Mouse (Mus musculus): ENCODE measurements around the gene Tubgcp4. TPM values are rescaled to one million over a fixed set of nuclear protein-coding genes. Genes with fewer than 3 reads are reported as not detected.

Gene Tubgcp4
- polyA plus RNA-seq, 1 experiment from 2014 or later, result 73.8 TPM

- no peak for ATAC-seq
- H3K36me3 ChIP-seq (ENCODE audit: control insufficient read depth, insufficient read depth), result peaks cover 3% of the 10 kb centered on the region; the same call in 1 of the 2 replicates
- peak overlapping the region; percentile 73 for H3K4me2 ChIP-seq (ENCODE audit: low read length)
- H3K4me3 ChIP-seq (replicated peaks; ENCODE audit: low read length), result peak overlapping the region; percentile 83
- H3K9ac ChIP-seq (replicated peaks; ENCODE audit: low read depth, low read length), result peak overlapping the region; percentile 90
- H3K27ac ChIP-seq (ENCODE audit: low read length), result peak overlapping the region; percentile 99
- 62% methylated on average over 16 of the region's 16 CpGs for WGBS
- peaks cover 29% of the 10 kb centered on the region for H3K4me1 ChIP-seq (replicated peaks; ENCODE audit: control insufficient read depth, insufficient read depth, low read length)
- no peaks in the 10 kb centered on the region for H3K9me3 ChIP-seq (ENCODE audit: control insufficient read depth, low read length)
- no peaks in the 10 kb centered on the region for H3K27me3 ChIP-seq (replicated peaks; ENCODE audit: control insufficient read depth, insufficient read depth, low read length)
Measured at GRCm38 (mm10) chr2:121141216-121142035, 29.0 kb upstream of the Tubgcp4 start.

DNA sequence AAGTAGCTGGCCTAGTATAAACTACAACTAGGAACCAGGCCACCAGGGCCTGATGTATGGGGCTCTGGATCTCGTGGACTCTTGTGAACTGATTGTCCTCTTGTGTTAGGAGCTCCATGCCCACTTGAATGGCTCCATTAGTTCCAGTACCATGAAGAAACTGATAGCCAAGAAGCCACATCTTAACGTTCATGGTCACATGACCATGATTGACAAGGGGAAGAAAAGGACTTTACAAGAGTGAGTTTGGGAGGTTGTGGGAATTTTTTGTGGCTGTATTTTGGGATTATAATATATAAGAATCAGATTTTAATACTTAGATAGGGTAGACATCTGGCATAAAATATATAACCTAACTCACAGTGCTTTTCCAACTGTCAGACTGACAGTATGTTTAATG is 28.0 kb upstream of the Tubgcp4 start:
- Histone ChIP-seq H3K27ac (ENCODE audit: low read length) (no peak overlapping the region), H3K4me1 (replicated peaks; ENCODE audit: control insufficient read depth, insufficient read depth, low read length) (peaks cover 28% of the 10 kb centered on the region), H3K36me3 (ENCODE audit: control insufficient read depth, insufficient read depth) (peaks cover 7% of the 10 kb centered on the region), H3K27me3 (replicated peaks; ENCODE audit: control insufficient read depth, insufficient read depth, low read length) (no peaks in the 10 kb centered on the region), H3K4me3 (replicated peaks; ENCODE audit: low read length) (no peak overlapping the region), H3K4me2 (ENCODE audit: low read length) (no peak overlapping the region), H3K9me3 (ENCODE audit: control insufficient read depth, low read length) (no peaks in the 10 kb centered on the region), H3K9ac (replicated peaks; ENCODE audit: low read depth, low read length) (no peak overlapping the region)
- whole genome bisulfite sequencing, result 53% methylated on average over 2 of the region's 2 CpGs
- ATAC-seq, result no peak

- H3K27ac ChIP-seq (ENCODE audit: low read length), result no peak overlapping the region
- H3K36me3 ChIP-seq (ENCODE audit: control insufficient read depth, insufficient read depth), result peaks cover 13% of the 10 kb centered on the region
- no peak for ATAC-seq
- H3K9ac ChIP-seq (replicated peaks; ENCODE audit: low read depth, low read length), result no peak overlapping the region
- no peak overlapping the region for H3K4me3 ChIP-seq (replicated peaks; ENCODE audit: low read length)
- H3K9me3 ChIP-seq (ENCODE audit: control insufficient read depth, low read length), result no peaks in the 10 kb centered on the region
- no peaks in the 10 kb centered on the region for H3K4me1 ChIP-seq (replicated peaks; ENCODE audit: control insufficient read depth, insufficient read depth, low read length)
- no peak overlapping the region for H3K4me2 ChIP-seq (ENCODE audit: low read length)
- H3K27me3 ChIP-seq (replicated peaks; ENCODE audit: control insufficient read depth, insufficient read depth, low read length), result no peaks in the 10 kb centered on the region
- 87% methylated on average over 5 of the region's 5 CpGs for WGBS
Measured at GRCm38 (mm10) chr2:121149679-121150078, 20.8 kb upstream of the Tubgcp4 start.

- no peak overlapping the region for H3K9ac ChIP-seq (replicated peaks; ENCODE audit: low read depth, low read length)
Measured at GRCm38 (mm10) chr2:121153100-121153499, 17.4 kb upstream of the Tubgcp4 start.

DNA sequence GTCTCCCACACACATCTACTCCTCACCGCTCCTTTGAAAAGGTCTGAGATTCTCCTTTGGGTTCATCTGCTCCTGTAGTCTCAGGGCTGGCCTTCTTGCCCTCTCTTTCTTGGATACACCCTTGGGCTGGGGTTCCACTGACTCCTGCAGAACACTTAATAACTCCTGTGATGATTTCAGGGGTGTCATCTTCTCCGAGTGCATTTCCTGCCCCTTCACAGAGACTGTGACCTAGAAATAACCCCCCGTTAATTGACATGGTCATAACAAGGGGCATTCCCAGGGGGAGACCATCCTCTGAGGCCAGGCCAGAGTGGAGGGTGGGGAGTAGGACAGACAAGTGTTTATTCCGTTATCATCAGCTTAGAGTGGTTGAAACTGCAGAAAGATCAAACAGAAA is 1.3 kb upstream of the Tubgcp4 start:
- no peak for ATAC-seq
- Histone ChIP-seq H3K4me2 (ENCODE audit: low read length) (peak overlapping the region; percentile 94), H3K27ac (ENCODE audit: low read length) (no peak overlapping the region), H3K4me1 (replicated peaks; ENCODE audit: control insufficient read depth, insufficient read depth, low read length) (peaks cover 19% of the 10 kb centered on the region), H3K9me3 (ENCODE audit: control insufficient read depth, low read length) (no peaks in the 10 kb centered on the region), H3K36me3 (ENCODE audit: control insufficient read depth, insufficient read depth) (peaks cover 6% of the 10 kb centered on the region; the same call in 1 of the 2 replicates), H3K9ac (replicated peaks; ENCODE audit: low read depth, low read length) (peak overlapping the region; percentile 86), H3K27me3 (replicated peaks; ENCODE audit: control insufficient read depth, insufficient read depth, low read length) (no peaks in the 10 kb centered on the region), H3K4me3 (replicated peaks; ENCODE audit: low read length) (peak overlapping the region; percentile 85)
- 66% methylated on average over 4 of the region's 4 CpGs for WGBS

More at GRCm38 (mm10) chr2:121153100-121153499, 17.4 kb upstream of the Tubgcp4 start:
- H3K27ac ChIP-seq (ENCODE audit: low read length), result no peak overlapping the region
- H3K9me3 ChIP-seq (ENCODE audit: control insufficient read depth, low read length), result no peaks in the 10 kb centered on the region
- H3K4me2 ChIP-seq (ENCODE audit: low read length), result no peak overlapping the region
- peaks cover 16% of the 10 kb centered on the region for H3K36me3 ChIP-seq (ENCODE audit: control insufficient read depth, insufficient read depth)
- ATAC-seq, result no peak
- H3K4me3 ChIP-seq (replicated peaks; ENCODE audit: low read length), result no peak overlapping the region
- WGBS, result 88% methylated on average over 3 of the region's 3 CpGs
- no peaks in the 10 kb centered on the region for H3K4me1 ChIP-seq (replicated peaks; ENCODE audit: control insufficient read depth, insufficient read depth, low read length)
- no peaks in the 10 kb centered on the region for H3K27me3 ChIP-seq (replicated peaks; ENCODE audit: control insufficient read depth, insufficient read depth, low read length)

DNA sequence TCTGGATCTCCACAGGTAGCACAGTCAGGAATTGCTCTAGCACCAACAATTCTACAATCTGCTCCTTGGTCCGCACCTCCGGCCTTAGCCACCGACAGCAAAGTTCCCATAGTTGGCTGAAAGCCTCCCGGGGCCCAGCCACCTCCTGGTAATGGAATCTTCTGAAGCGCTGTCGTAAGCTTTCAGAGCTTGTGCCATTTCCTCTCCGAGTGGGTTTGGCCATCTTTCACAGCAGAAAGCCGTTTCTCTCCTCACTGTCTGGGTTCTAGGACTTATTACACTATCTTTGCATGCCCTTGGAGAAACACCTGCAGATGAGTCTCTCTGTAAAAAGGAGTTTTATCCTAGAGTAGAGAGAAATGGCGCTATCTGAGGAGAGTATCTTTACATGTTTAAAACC is 552 bp upstream of the Tubgcp4 start:
- Histone ChIP-seq H3K4me3 (replicated peaks; ENCODE audit: low read length) (peak overlapping the region; percentile 85), H3K27ac (ENCODE audit: low read length) (no peak overlapping the region), H3K27me3 (replicated peaks; ENCODE audit: control insufficient read depth, insufficient read depth, low read length) (no peaks in the 10 kb centered on the region), H3K9ac (replicated peaks; ENCODE audit: low read depth, low read length) (peak overlapping the region; percentile 86), H3K4me2 (ENCODE audit: low read length) (peak overlapping the region; percentile 94), H3K4me1 (replicated peaks; ENCODE audit: control insufficient read depth, insufficient read depth, low read length) (peaks cover 19% of the 10 kb centered on the region), H3K36me3 (ENCODE audit: control insufficient read depth, insufficient read depth) (peaks cover 6% of the 10 kb centered on the region; the same call in 1 of the 2 replicates), H3K9me3 (ENCODE audit: control insufficient read depth, low read length) (no peaks in the 10 kb centered on the region)
- ATAC-seq, result no peak
- 4% methylated on average over 9 of the region's 9 CpGs for WGBS

GRCm38 (mm10) chr2:121170980-121171742 is 707 bp downstream of the Tubgcp4 start, which contains the start of gene Zscan29:
TSS of gene Zscan29 (minus strand) at chr2:121171125.
- peak; percentile 98 for ATAC-seq
- H3K27me3 ChIP-seq (replicated peaks; ENCODE audit: control insufficient read depth, insufficient read depth, low read length), result no peaks in the 10 kb centered on the region
- H3K27ac ChIP-seq (ENCODE audit: low read length), result peak within 1 kb of the TSS; percentile 71
- peaks cover 4% of the 10 kb centered on the region; the same call in 1 of the 2 replicates for H3K36me3 ChIP-seq (ENCODE audit: control insufficient read depth, insufficient read depth)
- 0% methylated on average over 63 of the region's 66 CpGs for WGBS
- H3K4me2 ChIP-seq (ENCODE audit: low read length), result peak within 1 kb of the TSS; percentile 94
- H3K4me3 ChIP-seq (replicated peaks; ENCODE audit: low read length), result peak within 1 kb of the TSS; percentile 85
- H3K9ac ChIP-seq (replicated peaks; ENCODE audit: low read depth, low read length), result peak within 1 kb of the TSS; percentile 86
- no peaks in the 10 kb centered on the region for H3K9me3 ChIP-seq (ENCODE audit: control insufficient read depth, low read length)
- H3K4me1 ChIP-seq (replicated peaks; ENCODE audit: control insufficient read depth, insufficient read depth, low read length), result peaks cover 19% of the 10 kb centered on the region

DNA sequence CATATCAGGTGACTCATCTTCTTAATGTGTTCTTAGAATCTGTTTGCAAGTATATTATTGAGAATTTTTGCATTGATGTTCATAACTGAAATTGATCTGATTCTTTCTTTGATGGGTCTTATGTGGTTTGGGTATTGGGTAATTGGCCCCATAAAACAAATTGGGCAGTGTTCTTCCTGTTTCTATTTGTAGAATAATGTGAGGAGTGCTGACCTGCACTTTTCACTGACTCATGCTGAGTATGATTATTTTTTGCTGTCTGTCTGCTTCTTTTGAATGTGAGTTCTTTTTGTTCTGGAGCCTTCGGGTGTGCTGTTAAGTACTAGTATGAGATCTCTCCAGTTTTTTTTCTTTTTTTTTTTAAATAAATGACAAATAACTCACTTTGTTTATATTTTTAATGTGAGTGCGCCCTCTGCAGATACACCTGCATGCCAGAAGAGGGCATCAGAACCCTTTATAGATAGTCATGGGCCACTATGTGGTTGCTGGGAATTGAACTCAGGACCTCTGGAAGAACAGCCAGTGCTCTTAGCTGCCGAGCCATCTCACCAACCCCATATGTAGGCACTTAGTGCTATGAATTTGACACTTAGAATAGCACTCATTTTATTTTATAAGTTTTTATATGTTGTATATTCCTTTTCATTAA is 8.5 kb downstream of the Tubgcp4 start:
- Histone ChIP-seq H3K27ac (ENCODE audit: low read length) (no peak overlapping the region), H3K9me3 (ENCODE audit: control insufficient read depth, low read length) (no peaks in the 10 kb centered on the region), H3K36me3 (ENCODE audit: control insufficient read depth, insufficient read depth) (peaks cover 23% of the 10 kb centered on the region), H3K9ac (replicated peaks; ENCODE audit: low read depth, low read length) (no peak overlapping the region), H3K27me3 (replicated peaks; ENCODE audit: control insufficient read depth, insufficient read depth, low read length) (no peaks in the 10 kb centered on the region), H3K4me1 (replicated peaks; ENCODE audit: control insufficient read depth, insufficient read depth, low read length) (no peaks in the 10 kb centered on the region), H3K4me3 (replicated peaks; ENCODE audit: low read length) (no peak overlapping the region), H3K4me2 (ENCODE audit: low read length) (no peak overlapping the region)
- 96% methylated on average over 3 of the region's 3 CpGs for WGBS
- ATAC-seq, result no peak

DNA sequence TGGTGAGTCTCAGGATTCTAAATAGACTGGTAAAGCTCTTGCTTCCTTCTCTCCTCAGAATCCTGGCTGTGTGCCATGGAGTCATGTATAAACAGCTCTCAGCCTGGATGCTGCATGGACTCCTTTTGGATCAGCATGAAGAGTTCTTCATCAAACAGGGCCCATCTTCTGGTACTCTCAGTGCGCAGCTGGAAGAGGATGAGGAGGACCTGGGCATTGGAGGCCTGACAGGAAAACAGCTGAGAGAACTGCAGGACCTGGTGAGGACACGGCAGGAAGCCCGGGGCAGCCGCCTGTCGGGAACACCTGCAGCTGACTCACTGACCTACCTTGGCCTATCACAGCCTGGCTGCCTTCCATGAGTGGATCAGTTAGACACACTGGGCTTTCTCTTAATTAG is 13.0 kb downstream of the Tubgcp4 start:
- peaks cover 33% of the 10 kb centered on the region for H3K36me3 ChIP-seq (ENCODE audit: control insufficient read depth, insufficient read depth)
- ATAC-seq, result no peak

More for the DNA sequence above, 13.0 kb downstream of the Tubgcp4 start:
- H3K4me2 ChIP-seq (ENCODE audit: low read length), result no peak overlapping the region
- no peak overlapping the region for H3K4me3 ChIP-seq (replicated peaks; ENCODE audit: low read length)
- no peaks in the 10 kb centered on the region for H3K9me3 ChIP-seq (ENCODE audit: control insufficient read depth, low read length)
- H3K27me3 ChIP-seq (replicated peaks; ENCODE audit: control insufficient read depth, insufficient read depth, low read length), result no peaks in the 10 kb centered on the region
- WGBS, result 89% methylated on average over 5 of the region's 5 CpGs
- H3K9ac ChIP-seq (replicated peaks; ENCODE audit: low read depth, low read length), result no peak overlapping the region
- no peaks in the 10 kb centered on the region for H3K4me1 ChIP-seq (replicated peaks; ENCODE audit: control insufficient read depth, insufficient read depth, low read length)
- H3K27ac ChIP-seq (ENCODE audit: low read length), result no peak overlapping the region
